Comparison of ENCODE assay signal across 12 mouse cellular contexts in genomic region chr10:8177618-8178017, GRCm38 (mm10).
DNase-seq lines count a peak whose midpoint lies in the region; ATAC-seq and TF ChIP-seq lines count a peak whose summit lies in the region.
"Had no signal": no experiment of that assay in that cellular context is flagged by ENCODE, and none has a peak within 500 bp of the region (broad histone marks: within the 10 kb centered on the region; RNA-seq: fewer than 3 reads in every experiment).

No protein-coding gene starts in this region.

- H3K27ac ChIP-seq in hindbrain, postnatal 0 days = no peak overlapping the region
- H3K27ac ChIP-seq in hindbrain, embryonic 11.5 days (ENCODE audit: low read depth, low read length) = no peak overlapping the region
- H3K27ac ChIP-seq in ES-Bruce4 (ENCODE audit: insufficient read depth, low read length) = no peak overlapping the region
- H3K27ac ChIP-seq in neural tube, embryonic 15.5 days (replicated peaks) = no peak overlapping the region
- H3K27ac ChIP-seq: limb, embryonic 13.5 days had no signal

- intact Hi-C loops in gastrocnemius, postnatal 36 days (cut with DNase I) = no loop called here

- H3K27me3 ChIP-seq in hindbrain, postnatal 0 days (ENCODE audit: insufficient read depth, low read length) = no peaks in the 10 kb centered on the region
- H3K27me3 ChIP-seq in hindbrain, embryonic 11.5 days (ENCODE audit: control insufficient read depth, insufficient read depth, low read length) = no peaks in the 10 kb centered on the region
- 0 out of 2 replicates have a peak, but pooled peaks cover 1% of the 10 kb centered on the region for H3K27me3 ChIP-seq in ES-Bruce4 (ENCODE audit: control insufficient read depth, insufficient read depth, low read length, poor library complexity, severe bottlenecking)
- no peaks in the 10 kb centered on the region for H3K27me3 ChIP-seq in neural tube, embryonic 15.5 days (replicated peaks)
- H3K27me3 ChIP-seq: limb, embryonic 13.5 days had no signal

- no peak overlapping the region for H3K4me2 ChIP-seq in hindbrain, postnatal 0 days (ENCODE audit: low read depth, low read length)
- no peak overlapping the region for H3K4me2 ChIP-seq in hindbrain, embryonic 11.5 days (replicated peaks; ENCODE audit: low read depth, low read length)
- H3K4me2 ChIP-seq in neural tube, embryonic 15.5 days = no peak overlapping the region
- H3K4me2 ChIP-seq: limb, embryonic 13.5 days had no signal

- H3K9me3 ChIP-seq in hindbrain, postnatal 0 days (ENCODE audit: low read length) = no peaks in the 10 kb centered on the region
- H3K9me3 ChIP-seq in hindbrain, embryonic 11.5 days (ENCODE audit: control insufficient read depth, low read length) = no peaks in the 10 kb centered on the region
- no peaks in the 10 kb centered on the region for H3K9me3 ChIP-seq in ES-Bruce4 (replicated peaks; ENCODE audit: control insufficient read depth, insufficient read depth, low read length, poor library complexity, severe bottlenecking)
- H3K9me3 ChIP-seq in neural tube, embryonic 15.5 days (replicated peaks) = no peaks in the 10 kb centered on the region
- H3K9me3 ChIP-seq: limb, embryonic 13.5 days had no signal

- no peak for TF ChIP-seq EP300 in ES-Bruce4 (IDR thresholded peaks at IDR 0.05; ENCODE audit: insufficient read depth, low read depth, low read length)

- H3K4me1 ChIP-seq in hindbrain, postnatal 0 days (ENCODE audit: insufficient read depth, low read length) = peaks cover 7% of the 10 kb centered on the region; the same call in 1 of the 2 replicates
- H3K4me1 ChIP-seq in hindbrain, embryonic 11.5 days (replicated peaks; ENCODE audit: control insufficient read depth, insufficient read depth, low read length) = 0 out of 2 replicates have a peak, but pooled peaks cover 3% of the 10 kb centered on the region
- H3K4me1 ChIP-seq in ES-Bruce4 (ENCODE audit: control insufficient read depth, insufficient read depth, low read length) = no peaks in the 10 kb centered on the region
- H3K4me1 ChIP-seq in neural tube, embryonic 15.5 days = peaks cover 25% of the 10 kb centered on the region

- no peak overlapping the region for H3K4me3 ChIP-seq in hindbrain, postnatal 0 days (ENCODE audit: low read length)
- no peak overlapping the region for H3K4me3 ChIP-seq in hindbrain, embryonic 11.5 days (ENCODE audit: low read depth, low read length)
- H3K4me3 ChIP-seq in ES-Bruce4 (ENCODE audit: low read depth, low read length) = no peak overlapping the region
- no peak overlapping the region for H3K4me3 ChIP-seq in neural tube, embryonic 15.5 days (replicated peaks)
- H3K4me3 ChIP-seq: limb, embryonic 13.5 days had no signal

- no peak for TF ChIP-seq POLR2A in ES-Bruce4 (IDR thresholded peaks at IDR 0.05; ENCODE audit: insufficient read depth, low read length)

- TF ChIP-seq CTCF in hindbrain, postnatal 0 days (IDR thresholded peaks at IDR 0.05; ENCODE audit: low read depth) = peak; percentile 40; the same call in 1 of the 2 replicates
- TF ChIP-seq CTCF in ES-Bruce4 (IDR thresholded peaks at IDR 0.05; ENCODE audit: low read depth, low read length) = peak; percentile 55

- no peak overlapping the region for H3K9ac ChIP-seq in hindbrain, postnatal 0 days (replicated peaks; ENCODE audit: low read length)
- H3K9ac ChIP-seq in hindbrain, embryonic 11.5 days (ENCODE audit: low read depth, low read length) = no peak overlapping the region
- no peak overlapping the region for H3K9ac ChIP-seq in ES-Bruce4 (ENCODE audit: low read depth, poor library complexity, severe bottlenecking)
- no peak overlapping the region for H3K9ac ChIP-seq in neural tube, embryonic 15.5 days (replicated peaks)
- H3K9ac ChIP-seq: limb, embryonic 13.5 days had no signal

- no peak for ATAC-seq in hindbrain, postnatal 0 days
- ATAC-seq in hindbrain, embryonic 11.5 days (ENCODE audit: low FRiP score) = no peak
- peak; percentile 69 for ATAC-seq in megakaryocyte progenitor cell, adult 5-6 weeks (replicated peaks; ENCODE audit: poor library complexity)
- ATAC-seq in neural tube, embryonic 15.5 days (ENCODE audit: low FRiP score) = no peak
- ATAC-seq: forebrain, embryonic 16.5 days had no signal

- 80% methylated on average over 5 of the region's 5 CpGs for WGBS in hindbrain, postnatal 0 days
- 81% methylated on average over 5 of the region's 5 CpGs for WGBS in hindbrain, embryonic 11.5 days
- WGBS in neural tube, embryonic 15.5 days = 66% methylated on average over 5 of the region's 5 CpGs

- H3K36me3 ChIP-seq in hindbrain, postnatal 0 days (ENCODE audit: insufficient read depth, low read length) = no peaks in the 10 kb centered on the region
- no peaks in the 10 kb centered on the region for H3K36me3 ChIP-seq in hindbrain, embryonic 11.5 days (ENCODE audit: control insufficient read depth, insufficient read depth, low read length)
- no peaks in the 10 kb centered on the region for H3K36me3 ChIP-seq in ES-Bruce4 (ENCODE audit: control insufficient read depth, insufficient read depth, low read length, poor library complexity, severe bottlenecking)
- no peaks in the 10 kb centered on the region for H3K36me3 ChIP-seq in neural tube, embryonic 15.5 days
- H3K36me3 ChIP-seq: limb, embryonic 13.5 days had no signal

- DNase-seq in hindbrain, postnatal 0 days (ENCODE audit: low spot score) = no peak
- DNase-seq in hindbrain, embryonic 11.5 days (ENCODE audit: low spot score) = no peak
- peak; percentile 9 to 18 for DNase-seq in B cell, adult 2 months
- no peak for DNase-seq in neural tube, embryonic 10.5 days (ENCODE audit: extremely low spot score, low spot score)
- no peak for DNase-seq in gastrocnemius, postnatal 36 days
- DNase-seq: layer of hippocampus, adult 9-11 months; right cerebral cortex, adult 18-20 months had no signal

Comparison
In these comparisons a context has a peak if more than half of its experiments do, and no peak if none do; other contexts are left out.
1. DNase-seq: peak in B cell, adult 2 months (2 of 2); none in hindbrain, postnatal 0 days (single experiment), hindbrain, embryonic 11.5 days (single experiment), neural tube, embryonic 10.5 days (single experiment) and gastrocnemius, postnatal 36 days (0 of 2).